Mouse (Mus musculus): ENCODE results near the gene Olfr1412. TPM values are rescaled to one million over a fixed set of nuclear protein-coding genes. Genes with fewer than 3 reads are reported as not detected.

The Olfr1412 gene
- total RNA-seq, 2 experiments from 2014 or later, result not detected

DNA sequence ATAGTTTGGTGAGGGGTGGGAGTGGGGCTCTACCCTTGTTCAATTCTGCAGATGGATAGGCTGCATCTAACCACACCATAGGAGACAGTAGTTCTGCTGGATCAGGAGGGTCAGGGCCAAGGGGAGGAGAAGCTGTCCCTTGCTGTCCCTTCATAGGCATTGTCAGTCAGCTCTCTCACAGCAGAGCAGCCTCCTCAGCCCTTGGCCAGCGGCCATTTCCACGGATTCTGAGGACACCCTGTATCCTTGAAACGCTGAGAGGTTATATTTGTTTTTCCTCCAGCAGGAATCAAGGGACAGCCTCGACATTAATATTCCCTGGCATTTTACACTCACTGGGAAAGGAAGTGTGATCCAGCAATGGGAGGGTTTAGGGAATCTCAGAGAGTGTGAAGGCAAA is 32.8 kb downstream of the Olfr1412 start:
- no peak for DNase-seq (ENCODE audit: low spot score in 2 of 2)
- TF ChIP-seq CTCF (conservative IDR thresholded peaks at IDR 0.05), result no peak

DNA sequence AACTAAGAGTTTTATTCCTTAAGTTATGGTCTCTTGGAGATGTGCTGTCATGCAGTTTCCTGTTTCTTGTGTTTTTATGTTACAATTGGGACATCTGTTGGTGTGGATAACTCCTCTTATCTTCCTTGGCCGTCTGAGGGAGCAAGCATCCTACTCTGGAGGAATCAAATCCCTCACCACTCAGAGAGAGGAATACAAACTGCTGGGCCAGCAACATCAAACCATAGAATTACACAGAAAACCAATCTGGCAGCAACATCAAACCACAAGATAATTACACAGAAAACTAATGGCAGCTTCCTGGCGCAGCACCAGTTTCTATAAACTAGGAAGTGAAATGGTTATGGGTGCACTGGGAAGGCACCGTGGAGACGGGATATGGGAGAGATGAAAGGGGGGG is 42.6 kb downstream of the Olfr1412 start:
- H3K27ac ChIP-seq, result no peak overlapping the region
- H3K4me3 ChIP-seq, result no peak overlapping the region
- peak in 1 of 2 experiments; percentile 3 for DNase-seq (ENCODE audit: low spot score in 2 of 2)
- no peak for TF ChIP-seq CTCF (conservative IDR thresholded peaks at IDR 0.05)

More for the DNA sequence above, 32.8 kb downstream of the Olfr1412 start:
- no peak overlapping the region for H3K4me3 ChIP-seq
- H3K27ac ChIP-seq, result no peak overlapping the region

DNA sequence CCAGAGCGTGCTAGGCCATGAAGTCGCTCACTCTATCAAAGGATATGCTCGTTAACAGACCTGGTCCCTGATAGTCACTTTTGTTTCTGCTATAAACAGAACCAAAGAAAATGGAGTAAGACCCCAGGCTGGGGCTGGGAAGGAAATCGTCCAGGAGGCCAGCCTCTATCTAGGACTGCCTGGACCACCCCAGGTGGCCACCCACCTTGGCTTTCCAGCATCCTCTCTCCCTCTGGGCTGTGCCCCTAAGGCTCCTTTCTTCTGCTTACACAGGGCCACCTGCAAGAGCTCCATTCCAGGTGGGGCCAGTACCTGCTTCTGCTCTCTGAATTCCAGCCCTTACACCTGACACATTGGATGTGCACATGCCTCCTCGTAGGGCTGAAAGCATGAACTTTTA is 46.6 kb downstream of the Olfr1412 start:
- DNase-seq (ENCODE audit: low spot score in 2 of 2), result no peak
- TF ChIP-seq CTCF (conservative IDR thresholded peaks at IDR 0.05), result no peak
- H3K4me3 ChIP-seq, result no peak overlapping the region
- no peak overlapping the region for H3K27ac ChIP-seq

DNA sequence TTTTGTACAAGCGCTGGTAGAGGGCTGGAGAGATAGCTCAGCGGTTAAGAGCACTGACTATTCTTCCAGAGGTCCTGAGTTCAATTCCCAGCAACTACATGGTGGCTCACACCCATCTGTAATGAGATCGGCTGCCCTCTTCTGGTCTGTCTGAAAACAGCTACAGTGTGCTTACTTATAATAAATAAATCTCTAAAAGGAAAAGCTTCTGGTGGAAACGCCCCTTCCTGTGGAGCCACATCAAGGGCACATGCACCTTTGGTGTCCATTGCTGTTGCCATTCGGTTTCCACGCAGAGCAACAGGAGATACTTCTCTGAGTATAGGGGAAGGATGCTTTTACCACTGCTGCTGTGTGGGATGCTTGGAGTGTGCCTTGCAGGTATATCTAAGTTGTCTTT is 47.4 kb downstream of the Olfr1412 start:
- peak; percentile 42 for TF ChIP-seq CTCF (conservative IDR thresholded peaks at IDR 0.05)
- Histone ChIP-seq H3K4me3 (no peak overlapping the region), H3K27ac (no peak overlapping the region)
- DNase-seq (ENCODE audit: low spot score in 2 of 2), result peak in 1 of 2 experiments; percentile 8

DNA sequence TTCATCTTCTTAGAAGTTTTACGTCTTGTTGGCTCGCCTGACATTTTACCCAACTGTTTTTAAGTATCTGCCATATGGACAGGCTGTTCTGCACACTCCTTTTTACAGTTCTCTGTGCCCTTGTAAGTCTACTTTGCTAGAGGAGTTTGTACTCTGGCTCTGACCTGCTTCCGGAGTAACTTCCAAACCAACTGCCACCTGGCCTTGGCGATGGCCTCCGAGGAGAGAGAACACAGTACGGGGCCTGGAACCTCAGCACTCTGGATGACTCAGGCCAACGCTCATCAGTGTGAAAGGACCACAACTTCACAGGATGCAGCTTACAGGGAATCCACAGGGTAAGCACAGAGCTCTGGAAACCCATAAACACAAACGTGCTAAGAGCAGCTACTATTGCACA is 48.1 kb downstream of the Olfr1412 start:
- peak overlapping the region; percentile 63; the same call in 1 of the 2 replicates for H3K27ac ChIP-seq
- no peak for TF ChIP-seq CTCF (conservative IDR thresholded peaks at IDR 0.05)
- peak; percentile 22 to 46 for DNase-seq (ENCODE audit: low spot score in 2 of 2)
- no peak overlapping the region for H3K4me3 ChIP-seq

DNA sequence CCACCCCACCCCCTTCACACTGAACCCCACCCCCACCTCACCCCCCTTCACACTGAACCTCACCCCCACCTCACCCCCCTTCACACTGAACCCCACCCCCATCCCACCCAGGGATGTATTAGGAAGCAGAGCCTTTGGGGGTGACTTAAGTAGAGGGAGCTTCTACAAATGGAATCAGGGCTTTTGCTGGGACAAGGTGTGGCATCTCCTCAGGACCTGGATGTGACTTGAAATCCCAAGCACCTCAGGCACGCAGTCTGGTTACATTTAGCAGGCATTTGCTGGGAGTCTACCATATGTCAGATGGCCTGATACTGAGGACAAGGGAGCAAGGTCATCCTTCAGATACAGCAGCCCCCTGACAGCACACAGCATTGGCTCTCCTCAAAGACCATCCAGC is 49.0 kb downstream of the Olfr1412 start:
- Histone ChIP-seq H3K4me3 (no peak overlapping the region), H3K27ac (peak overlapping the region; percentile 95)
- TF ChIP-seq CTCF (conservative IDR thresholded peaks at IDR 0.05), result no peak
- no peak for DNase-seq (ENCODE audit: low spot score in 2 of 2)

DNA sequence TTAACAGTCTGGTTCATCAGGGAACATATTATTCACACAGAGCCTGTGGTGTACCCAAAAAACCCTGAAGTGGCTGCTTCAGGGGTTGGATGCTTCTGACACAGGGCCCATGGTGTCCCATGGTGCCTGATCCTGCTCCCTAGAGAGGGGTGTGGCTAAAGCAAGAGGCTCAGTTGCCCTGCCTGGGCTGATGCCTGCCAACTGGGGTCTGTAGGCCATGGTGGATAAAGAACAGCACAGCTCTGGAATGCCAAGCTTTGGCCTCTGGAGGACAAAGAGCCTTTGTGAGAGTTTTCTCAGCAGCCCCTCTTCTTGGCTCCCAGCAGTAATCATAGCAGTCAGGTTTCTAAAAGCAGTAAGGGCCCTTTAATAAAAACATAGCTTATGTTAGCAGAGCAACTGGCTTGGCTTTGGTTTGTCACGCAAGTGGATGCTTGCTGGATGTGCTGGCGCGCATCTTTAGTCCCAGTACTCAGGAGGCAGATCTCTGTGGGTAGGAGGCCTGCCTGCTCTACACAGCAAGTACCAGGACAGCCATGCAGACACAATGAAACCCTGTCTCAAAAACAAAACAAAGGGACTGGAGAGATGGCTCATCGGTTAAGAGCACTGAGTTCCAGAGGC is 49.5 kb downstream of the Olfr1412 start:
- peak; percentile 19 to 51 for DNase-seq (ENCODE audit: low spot score in 2 of 2)

DNA sequence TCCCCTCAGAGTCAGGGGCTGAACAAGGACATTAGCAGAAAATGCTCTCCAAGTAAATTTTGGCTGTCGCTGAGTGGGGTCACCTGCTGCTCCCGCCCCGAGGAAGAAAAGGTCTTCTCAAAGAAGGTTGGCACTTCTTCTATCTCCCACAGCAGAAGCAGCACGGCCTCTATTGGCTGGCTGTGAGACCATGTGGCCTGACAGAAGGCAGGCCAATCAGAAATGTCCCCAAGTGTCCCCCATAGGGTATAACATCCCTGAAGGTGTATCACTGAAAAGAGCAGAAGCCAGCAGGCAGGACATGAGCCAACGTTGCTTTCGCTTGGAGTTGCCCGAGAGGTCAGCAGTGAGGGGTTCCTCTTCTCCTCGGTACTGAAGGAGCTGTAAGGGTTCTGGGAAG is 50.4 kb downstream of the Olfr1412 start:
- peak in 1 of 2 experiments; percentile 6 for DNase-seq (ENCODE audit: low spot score in 2 of 2)
- TF ChIP-seq CTCF (conservative IDR thresholded peaks at IDR 0.05), result no peak
- H3K27ac ChIP-seq, result peak overlapping the region; percentile 95
- no peak overlapping the region for H3K4me3 ChIP-seq

More for the DNA sequence above, 49.5 kb downstream of the Olfr1412 start:
- no peak for TF ChIP-seq CTCF (conservative IDR thresholded peaks at IDR 0.05)
- H3K4me3 ChIP-seq, result no peak overlapping the region
- H3K27ac ChIP-seq, result peak overlapping the region; percentile 95

DNA sequence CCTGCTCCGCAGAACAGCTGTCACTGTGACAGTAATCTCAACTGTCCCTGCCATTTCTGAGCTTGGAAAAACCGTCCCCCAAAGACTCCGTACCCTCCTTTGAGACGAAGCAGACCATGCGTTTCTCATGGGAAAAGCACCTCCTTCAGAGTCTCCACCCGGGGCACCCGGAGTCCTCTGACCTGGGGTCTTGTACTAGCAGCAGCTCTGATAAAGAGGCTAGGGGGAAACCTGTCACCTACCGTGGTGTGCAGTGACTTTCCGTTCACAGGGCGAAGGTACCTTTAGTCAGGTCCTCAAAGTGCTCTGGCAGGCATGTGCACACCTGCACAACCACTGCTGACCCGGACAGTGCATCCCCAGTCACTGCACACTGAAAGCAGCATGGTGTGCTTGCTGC is 51.1 kb downstream of the Olfr1412 start:
- Histone ChIP-seq H3K27ac (peak overlapping the region; percentile 95), H3K4me3 (no peak overlapping the region)
- TF ChIP-seq CTCF (conservative IDR thresholded peaks at IDR 0.05), result no peak
- DNase-seq (ENCODE audit: low spot score in 2 of 2), result peak in 1 of 2 experiments; percentile 8

DNA sequence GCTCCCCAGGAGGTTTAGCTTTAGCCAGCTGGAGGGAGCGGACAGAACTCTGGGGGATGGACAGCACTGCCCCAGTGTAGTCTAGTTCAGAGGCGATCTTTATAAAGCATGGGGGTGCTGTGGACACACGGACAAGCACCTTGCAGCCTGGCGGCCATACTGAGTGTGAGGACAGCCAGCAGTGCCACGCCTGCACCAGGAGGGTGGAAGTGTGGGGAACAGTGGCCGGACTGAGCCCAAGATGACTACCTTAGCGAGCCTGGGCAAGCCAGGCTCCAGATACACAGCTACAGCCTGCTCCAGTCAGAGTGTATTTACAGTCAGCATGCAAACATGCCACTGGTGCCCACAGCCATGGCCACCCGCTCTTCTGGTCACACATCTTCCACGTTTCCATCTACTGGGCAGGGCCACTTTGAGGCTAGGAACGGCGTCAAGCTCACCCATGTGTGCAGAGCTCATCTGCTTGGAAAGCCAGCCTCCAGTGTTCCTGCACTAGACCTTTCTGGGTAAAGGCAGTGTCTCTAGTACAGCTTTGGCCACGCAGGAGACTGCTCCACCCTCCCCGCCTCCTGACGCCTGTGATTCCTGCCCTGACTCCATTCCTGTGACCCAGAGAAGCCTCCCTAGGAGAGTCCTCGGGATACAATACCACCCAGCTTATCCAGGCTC is 52.1 kb downstream of the Olfr1412 start:
- peak in 1 of 2 experiments; percentile 8 for DNase-seq (ENCODE audit: low spot score in 2 of 2)
- peak overlapping the region; percentile 95 for H3K27ac ChIP-seq
- no peak for TF ChIP-seq CTCF (conservative IDR thresholded peaks at IDR 0.05)
- H3K4me3 ChIP-seq, result peak overlapping the region; percentile 4

DNA sequence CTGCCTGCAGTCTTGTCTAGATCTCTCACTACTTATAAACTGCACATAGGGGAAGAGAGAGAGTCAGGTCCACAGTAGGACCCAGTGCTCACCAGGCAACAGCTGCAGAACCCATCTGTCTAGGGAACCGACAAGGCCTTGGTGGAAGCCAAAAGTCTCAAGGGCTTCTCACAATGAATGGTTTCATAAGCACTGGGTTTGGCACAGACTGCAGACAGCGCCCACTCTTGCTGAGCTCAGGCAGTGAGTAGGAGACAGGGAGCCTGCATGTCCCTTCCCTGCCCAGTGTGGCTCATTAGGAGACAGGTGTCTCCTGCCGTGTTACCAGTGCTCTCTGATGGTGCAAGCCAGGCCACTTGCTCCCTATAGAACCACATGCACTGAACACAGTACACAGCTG is 52.6 kb downstream of the Olfr1412 start:
- TF ChIP-seq CTCF (conservative IDR thresholded peaks at IDR 0.05), result no peak; the same call in 1 of the 2 replicates
- H3K4me3 ChIP-seq, result peak overlapping the region; percentile 4
- H3K27ac ChIP-seq, result peak overlapping the region; percentile 95
- peak; percentile 73 to 80 for DNase-seq (ENCODE audit: low spot score in 2 of 2)

DNA sequence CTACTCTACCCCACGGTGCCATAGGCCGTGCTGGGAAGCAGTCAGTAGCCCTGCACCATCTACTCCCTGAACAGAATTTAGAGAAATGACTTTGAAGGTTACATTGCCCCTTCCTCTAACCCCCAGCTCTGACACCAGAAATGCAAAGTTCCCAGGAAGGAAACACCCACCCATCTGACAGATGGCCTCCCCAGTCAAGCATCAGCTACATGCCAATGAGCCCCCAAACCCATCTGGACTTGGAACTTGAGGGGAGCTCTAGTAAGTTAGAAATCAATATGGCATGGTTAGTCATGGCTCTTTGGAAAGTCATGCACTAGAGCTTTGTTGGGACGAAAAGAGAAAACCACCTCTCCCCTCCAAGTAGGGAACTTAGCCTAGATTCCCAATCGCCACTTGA is 53.2 kb downstream of the Olfr1412 start:
- peak overlapping the region; percentile 95 for H3K27ac ChIP-seq
- DNase-seq (ENCODE audit: low spot score in 2 of 2), result peak; percentile 65 to 67
- no peak for TF ChIP-seq CTCF (conservative IDR thresholded peaks at IDR 0.05)
- no peak overlapping the region for H3K4me3 ChIP-seq

DNA sequence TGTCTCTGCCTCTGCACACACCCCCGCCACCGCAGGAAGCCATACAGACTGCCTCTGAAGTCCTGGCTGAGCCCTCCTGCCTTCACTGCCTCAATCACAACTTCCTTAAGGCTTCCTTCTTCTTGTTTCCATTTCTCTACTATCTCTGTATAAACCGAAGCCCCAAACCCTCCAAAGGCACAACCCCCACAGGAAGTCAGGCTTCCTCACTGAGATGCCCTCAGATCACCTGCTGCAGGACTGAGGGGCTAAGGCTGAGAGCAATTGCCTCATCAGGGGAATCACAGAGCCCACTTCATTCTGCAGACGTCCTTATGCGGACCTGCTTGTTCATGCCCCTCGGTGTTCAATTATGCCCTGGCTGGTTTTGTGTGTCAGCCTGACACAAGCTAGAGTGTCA is 54.8 kb downstream of the Olfr1412 start:
- no peak for DNase-seq (ENCODE audit: low spot score in 2 of 2)
- H3K4me3 ChIP-seq, result peak overlapping the region; percentile 97
- TF ChIP-seq CTCF (conservative IDR thresholded peaks at IDR 0.05), result no peak
- H3K27ac ChIP-seq, result peak overlapping the region; percentile 95

Other genes with a start within 250 kb of the Olfr1412 start
- gene Ndufa10, start 111.9 kb upstream of the Olfr1412 start, total RNA-seq (2021), result 100 to 1,000 TPM; 275 to 279 TPM
- not detected for gene Olfr1416, start 100.7 kb upstream of the Olfr1412 start, total RNA-seq (2021)
- not detected for gene Olfr1415, start 89.7 kb upstream of the Olfr1412 start, total RNA-seq (2021)
- gene Olfr1414, start 67.1 kb upstream of the Olfr1412 start, total RNA-seq (2021), result not detected
- gene Olfr1413, start 14.5 kb upstream of the Olfr1412 start, total RNA-seq (2021), result not detected
- gene Olfr1411, start 8.6 kb downstream of the Olfr1412 start, total RNA-seq (2021), result not detected
- not detected for gene Olfr1410, start 20.0 kb downstream of the Olfr1412 start, total RNA-seq (2021)
- under 1 TPM in 1 of 2 experiments, not detected in 1; 0.08 TPM for gene Olfr12, start 32.0 kb downstream of the Olfr1412 start, total RNA-seq (2021)
- gene Cops9, start 56.2 kb downstream of the Olfr1412 start, total RNA-seq (2021), result 100 to 1,000 TPM; 321 to 335 TPM
- 1 to 10 TPM in 1 of 2 experiments, under 1 TPM in 1; 0.61 to 1.2 TPM for gene Otos, start 63.1 kb downstream of the Olfr1412 start, total RNA-seq (2021)
- gene Gpc1, start 245.9 kb downstream of the Olfr1412 start, total RNA-seq (2021), result 100 to 1,000 TPM; 146 to 154 TPM

Measured in layer of hippocampus, adult 2 months (tissue).